Mouse (Mus musculus) E14TG2a.4 (cell line): ENCODE results near the gene Prdx5.

Experiments used
- CTCF ChIP-seq: conservative IDR thresholded peaks from 2 replicates; pipeline ENCODE4 v1.5.1; 2014; ENCODE audit warnings: low read length
- POU5F1 ChIP-seq: IDR thresholded peaks from 2 replicates; pipeline ENCODE4 v1.6.1; 2014; ENCODE audit warnings: low read length, borderline replicate concordance

GRCm38 (mm10) chr19:6919431-6919830, 9.5 kb upstream of the Prdx5 start:
- TF ChIP-seq CTCF (no peak), POU5F1 (no peak)
